Mouse (Mus musculus): ENCODE measurements around the gene B230217C12Rik.

- no peak for TF ChIP-seq CTCF (IDR thresholded peaks at IDR 0.05; ENCODE audit: insufficient read depth, low read depth, low read length)
- TF ChIP-seq POLR2A (IDR thresholded peaks at IDR 0.05; ENCODE audit: insufficient read depth, low read depth, low read length), result no peak
Observed at GRCm38 (mm10) chr11:97866091-97866888, 25.7 kb downstream of the B230217C12Rik start.

Data from olfactory bulb, adult 2 months (tissue).